Mouse (Mus musculus) midbrain, embryonic 16.5 days (tissue): ENCODE measurements at regions not wholly inside any gene's neighbourhood (a gene's known extent, or its start where the extent isn't known, plus 50 kb on each side); places are given as distances from the start of the nearest gene placed in this dataset.

Experiments
- ATAC-seq: fragments of 200-750 bp; cut with Nextera tagmentation; 2 replicates; pipeline ENCODE4 v1.8.0; 2017; ENCODE audit warnings: moderate TSS enrichment
- H3K27ac ChIP-seq: fragments of 300-500 bp; sonication (generic); 2 replicates; pipeline ENCODE4 v1.5.1; 2014; ENCODE audit warnings: mild to moderate bottlenecking, low read length, mixed read lengths
- H3K27me3 ChIP-seq: fragments of 300-500 bp; sonication (generic); 2 replicates; pipeline ENCODE4 v1.6.1; 2014; ENCODE audit warnings: low read depth, low read length, mixed read lengths; ENCODE audit not compliant: control insufficient read depth, insufficient read depth
- H3K36me3 ChIP-seq: fragments of 300-500 bp; sonication (generic); 2 replicates; pipeline ENCODE4 v1.6.1; 2014; ENCODE audit warnings: mild to moderate bottlenecking, low read length, moderate library complexity, mixed read lengths; ENCODE audit not compliant: control insufficient read depth, insufficient read depth
- H3K4me1 ChIP-seq: fragments of 300-500 bp; sonication (generic); 2 replicates; pipeline ENCODE4 v1.6.1; 2014; ENCODE audit warnings: mild to moderate bottlenecking, low read length, mixed read lengths; ENCODE audit not compliant: control insufficient read depth, insufficient read depth
- H3K4me2 ChIP-seq: fragments of 300-500 bp; sonication (generic); 2 replicates; pipeline ENCODE4 v1.6.1; 2014; ENCODE audit warnings: mild to moderate bottlenecking, low read length, mixed read lengths
- H3K4me3 ChIP-seq: fragments of 300-500 bp; sonication (generic); 2 replicates; pipeline ENCODE4 v1.5.1; 2014; ENCODE audit warnings: low read depth, mild to moderate bottlenecking, low read length, moderate library complexity, mixed read lengths
- H3K9ac ChIP-seq: fragments of 300-500 bp; sonication (generic); 2 replicates; pipeline ENCODE4 v1.6.1; 2014; ENCODE audit warnings: low read depth, low read length, mixed read lengths
- H3K9me3 ChIP-seq: fragments of 300-500 bp; sonication (generic); replicated peaks from 2 replicates; pipeline ENCODE4 v1.6.1; 2014; ENCODE audit warnings: mild to moderate bottlenecking, low read length, mixed read lengths; ENCODE audit not compliant: control insufficient read depth, poor library complexity, severe bottlenecking
- WGBS: fragments of 180-500 bp; shearing (Covaris S2); extraction: QIAGEN DNeasy Blood & Tissue Kit; methylation state at CpG from one replicate; pipeline ENCODE4 v1.1.7; 2014; 5-methylcytosine and 5-hydroxymethylcytosine counted together

- no peak overlapping the region for H3K4me2 ChIP-seq
- ATAC-seq, result no peak
- no peaks in the 10 kb centered on the region; the same call in 1 of the 2 replicates for H3K4me1 ChIP-seq
- no peaks in the 10 kb centered on the region for H3K27me3 ChIP-seq
- no peak overlapping the region for H3K27ac ChIP-seq
- H3K9me3 ChIP-seq, result no peaks in the 10 kb centered on the region
- H3K36me3 ChIP-seq, result no peaks in the 10 kb centered on the region
- no peak overlapping the region for H3K4me3 ChIP-seq
- H3K9ac ChIP-seq, result no peak overlapping the region
- 90% methylated on average over 6 of the region's 6 CpGs for WGBS
Observed at GRCm38 (mm10) chr7:118303921-118304320, 60.5 kb upstream of the Smg1 start.

GRCm38 (mm10) chr7:118300678-118301342, 57.3 kb upstream of the Smg1 start:
- H3K27ac ChIP-seq, result no peak overlapping the region
- H3K4me1 ChIP-seq, result peaks cover 2% of the 10 kb centered on the region
- H3K9me3 ChIP-seq, result no peaks in the 10 kb centered on the region
- ATAC-seq, result no peak
- H3K9ac ChIP-seq, result no peak overlapping the region
- H3K27me3 ChIP-seq, result no peaks in the 10 kb centered on the region
- no peaks in the 10 kb centered on the region for H3K36me3 ChIP-seq
- no peak overlapping the region for H3K4me2 ChIP-seq
- H3K4me3 ChIP-seq, result no peak overlapping the region
- 68% methylated on average over 7 of the region's 7 CpGs for WGBS

GRCm38 (mm10) chr7:118297613-118298012, 54.1 kb upstream of the Smg1 start:
- ATAC-seq, result peak; percentile 73
- Histone ChIP-seq H3K4me2 (peak overlapping the region; percentile 39), H3K4me1 (peaks cover 2% of the 10 kb centered on the region; the same call in 1 of the 2 replicates), H3K4me3 (no peak overlapping the region), H3K36me3 (no peaks in the 10 kb centered on the region), H3K27ac (no peak overlapping the region), H3K27me3 (no peaks in the 10 kb centered on the region), H3K9me3 (peaks cover 5% of the 10 kb centered on the region; the same call in 1 of the 2 replicates), H3K9ac (peak overlapping the region; percentile 22; the same call in 1 of the 2 replicates)
- WGBS, result 2% methylated on average over 13 of the region's 13 CpGs

GRCm38 (mm10) chr7:118296856-118297518, 53.5 kb upstream of the Smg1 start:
- Histone ChIP-seq H3K27me3 (no peaks in the 10 kb centered on the region), H3K36me3 (no peaks in the 10 kb centered on the region), H3K27ac (no peak overlapping the region), H3K9ac (peak overlapping the region; percentile 22; the same call in 1 of the 2 replicates), H3K4me1 (peaks cover 2% of the 10 kb centered on the region; the same call in 1 of the 2 replicates), H3K9me3 (peaks cover 5% of the 10 kb centered on the region; the same call in 1 of the 2 replicates), H3K4me3 (no peak overlapping the region), H3K4me2 (peak overlapping the region; percentile 39)
- 57% methylated on average over 14 of the region's 14 CpGs for WGBS
- no peak for ATAC-seq

- H3K4me3 ChIP-seq, result no peak overlapping the region
- peaks cover 5% of the 10 kb centered on the region; the same call in 1 of the 2 replicates for H3K9me3 ChIP-seq
- no peak overlapping the region for H3K27ac ChIP-seq
- no peak for ATAC-seq
- WGBS, result 83% methylated on average over 6 of the region's 6 CpGs
- no peak overlapping the region for H3K4me2 ChIP-seq
- H3K36me3 ChIP-seq, result no peaks in the 10 kb centered on the region
- peaks cover 2% of the 10 kb centered on the region; the same call in 1 of the 2 replicates for H3K4me1 ChIP-seq
- H3K9ac ChIP-seq, result no peak overlapping the region
- H3K27me3 ChIP-seq, result no peaks in the 10 kb centered on the region
Observed at GRCm38 (mm10) chr7:118295855-118296254, 52.4 kb upstream of the Smg1 start.

- WGBS, result 86% methylated on average over 11 of the region's 11 CpGs
- Histone ChIP-seq H3K9me3 (peaks cover 5% of the 10 kb centered on the region; the same call in 1 of the 2 replicates), H3K9ac (no peak overlapping the region), H3K27ac (no peak overlapping the region), H3K4me1 (peaks cover 2% of the 10 kb centered on the region; the same call in 1 of the 2 replicates), H3K27me3 (no peaks in the 10 kb centered on the region), H3K36me3 (no peaks in the 10 kb centered on the region), H3K4me2 (no peak overlapping the region), H3K4me3 (no peak overlapping the region)
- ATAC-seq, result no peak
Observed at GRCm38 (mm10) chr7:118295275-118295674, 51.8 kb upstream of the Smg1 start.

GRCm38 (mm10) chr7:118294637-118295036, 51.2 kb upstream of the Smg1 start:
- Histone ChIP-seq H3K9ac (no peak overlapping the region), H3K4me1 (peaks cover 2% of the 10 kb centered on the region; the same call in 1 of the 2 replicates), H3K9me3 (peaks cover 5% of the 10 kb centered on the region; the same call in 1 of the 2 replicates), H3K4me3 (no peak overlapping the region), H3K4me2 (no peak overlapping the region), H3K27me3 (no peaks in the 10 kb centered on the region), H3K36me3 (no peaks in the 10 kb centered on the region), H3K27ac (no peak overlapping the region)
- no peak for ATAC-seq
- 91% methylated on average over 12 of the region's 12 CpGs for WGBS
